Mouse (Mus musculus) layer of hippocampus, adult 2 months (tissue): ENCODE results near the gene Pitpnm2. TPM values are rescaled to one million over a fixed set of nuclear protein-coding genes. Genes with fewer than 3 reads are reported as not detected.

Experiments
- DNase-seq, 2 experiments: peaks; one replicate each; pipeline ENCODE4 v3.0.0; 2022; ENCODE audit warnings: low spot score in 2 of 2
- H3K27ac ChIP-seq: fragments of 200-600 bp; 2 replicates; pipeline ENCODE4 v1.8.1; 2022
- H3K4me3 ChIP-seq: fragments of 200-600 bp; 2 replicates; pipeline ENCODE4 v1.8.1; 2022; ENCODE audit warnings: mild to moderate bottlenecking
- CTCF ChIP-seq: fragments of 200-600 bp; conservative IDR thresholded peaks from 2 replicates; pipeline ENCODE4 v1.8.1; 2022; ENCODE audit warnings: antibody characterized with exemption, mild to moderate bottlenecking, moderate library complexity
- total RNA-seq, 2 experiments: library from RNA; stranded (reverse); gene quantifications; 2 replicates each; pipeline ENCODE4 v1.2.3; 2021

Pitpnm2 gene
- total RNA-seq, 2 experiments from 2014 or later, result 379 to 394 TPM

GRCm38 (mm10) chr5:124076559-124076958 is 173.0 kb downstream of the Pitpnm2 start:
- TF ChIP-seq CTCF, result no peak
- no peak overlapping the region for H3K27ac ChIP-seq
- no peak for DNase-seq
- H3K4me3 ChIP-seq, result no peak overlapping the region

DNA sequence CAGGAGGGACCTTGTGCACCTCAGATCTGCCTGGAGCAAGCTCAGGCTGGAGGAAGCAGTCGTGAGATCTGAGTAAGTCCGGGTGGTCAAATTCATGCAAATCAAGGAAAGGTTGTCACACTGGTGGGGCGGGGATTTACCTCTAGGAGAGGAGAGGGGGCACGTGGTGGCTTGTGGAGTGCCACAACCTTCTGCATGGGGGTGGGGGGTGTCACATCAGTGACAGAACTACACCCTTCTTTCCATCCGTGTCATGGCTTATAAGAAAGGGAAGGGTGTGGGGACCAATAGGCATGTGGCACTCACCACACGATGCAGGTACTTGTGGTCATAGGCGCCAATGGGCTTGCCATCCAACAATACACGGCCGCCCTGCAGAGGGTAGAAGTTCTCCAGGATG is 173.8 kb downstream of the Pitpnm2 start:
- Histone ChIP-seq H3K27ac (no peak overlapping the region), H3K4me3 (no peak overlapping the region)
- TF ChIP-seq CTCF, result no peak
- no peak for DNase-seq

GRCm38 (mm10) chr5:124074845-124075307 is 174.7 kb downstream of the Pitpnm2 start:
- DNase-seq, result no peak
- Histone ChIP-seq H3K27ac (no peak overlapping the region), H3K4me3 (no peak overlapping the region)
- no peak for TF ChIP-seq CTCF

GRCm38 (mm10) chr5:124073682-124074081 is 175.9 kb downstream of the Pitpnm2 start:
- H3K27ac ChIP-seq, result no peak overlapping the region
- H3K4me3 ChIP-seq, result no peak overlapping the region
- no peak for DNase-seq
- TF ChIP-seq CTCF, result no peak

GRCm38 (mm10) chr5:124069657-124070056 is 179.9 kb downstream of the Pitpnm2 start:
- no peak for TF ChIP-seq CTCF
- Histone ChIP-seq H3K27ac (no peak overlapping the region), H3K4me3 (no peak overlapping the region)
- DNase-seq, result no peak

Other genes starting within 250 kb of the Pitpnm2 start
- gene Vps37b, start 217.5 kb downstream of the Pitpnm2 start, total RNA-seq, result 10 to 100 TPM; 36.8 to 42.2 TPM
- 10 to 100 TPM; 27.0 to 31.7 TPM for gene Abcb9, start 154.0 kb downstream of the Pitpnm2 start, total RNA-seq
- 10 to 100 TPM; 32.7 to 38.7 TPM for gene Ogfod2, start 137.5 kb downstream of the Pitpnm2 start, total RNA-seq
- 10 to 100 TPM; 49.8 to 52.2 TPM for gene Arl6ip4, start 133.7 kb downstream of the Pitpnm2 start, total RNA-seq
- gene Mphosph9, start 78.2 kb upstream of the Pitpnm2 start, total RNA-seq, result 10 to 100 TPM; 18.9 to 19.3 TPM
- gene 2810006K23Rik, start 78.3 kb upstream of the Pitpnm2 start, total RNA-seq, result 10 to 100 TPM; 14.5 to 15.4 TPM
- 10 to 100 TPM; 83.6 TPM for gene Cdk2ap1, start 113.3 kb upstream of the Pitpnm2 start, total RNA-seq
- 100 to 1,000 TPM; 157 to 166 TPM for gene Sbno1, start 176.2 kb upstream of the Pitpnm2 start, total RNA-seq
- gene Kmt5a, start 190.2 kb upstream of the Pitpnm2 start, total RNA-seq, result 10 to 100 TPM; 55.8 to 70.3 TPM
- gene Rilpl2, start 228.6 kb upstream of the Pitpnm2 start, total RNA-seq, result 10 to 100 TPM; 19.3 TPM
- 10 to 100 TPM; 25.7 to 25.9 TPM for gene Snrnp35, start 233.4 kb upstream of the Pitpnm2 start, total RNA-seq